9 mouse cellular contexts compared by ENCODE assay signal in genomic region chr13:96131911-96132310, GRCm38 (mm10). TPM values are rescaled to one million over a fixed set of nuclear protein-coding genes. Genes with fewer than 3 reads are reported as not detected.
DNase-seq lines count a peak whose midpoint lies in the region; ATAC-seq and TF ChIP-seq lines count a peak whose summit lies in the region.
"Had no signal": no experiment of that assay in that cellular context is flagged by ENCODE, and none has a peak within 500 bp of the region (broad histone marks: within the 10 kb centered on the region; RNA-seq: fewer than 3 reads in every experiment).

No protein-coding gene starts in this region.

- H3K4me3 ChIP-seq in heart, embryonic 12.5 days = peak overlapping the region; percentile 53
- H3K4me3 ChIP-seq in limb, embryonic 14.5 days (replicated peaks; ENCODE audit: low read length) = peak overlapping the region; percentile 52
- H3K4me3 ChIP-seq in stomach, postnatal 0 days (ENCODE audit: low read depth, low read length) = peak overlapping the region; percentile 41

- no peaks in the 10 kb centered on the region for H3K36me3 ChIP-seq in heart, embryonic 12.5 days
- no peaks in the 10 kb centered on the region for H3K36me3 ChIP-seq in limb, embryonic 14.5 days (ENCODE audit: control insufficient read depth, insufficient read depth, low read length)
- no peaks in the 10 kb centered on the region for H3K36me3 ChIP-seq in stomach, postnatal 0 days (ENCODE audit: control insufficient read depth, insufficient read depth, low read length)

- peaks cover 81% of the 10 kb centered on the region for H3K27me3 ChIP-seq in heart, embryonic 12.5 days (replicated peaks)
- H3K27me3 ChIP-seq in limb, embryonic 14.5 days (ENCODE audit: control insufficient read depth, insufficient read depth, low read length) = peaks cover 76% of the 10 kb centered on the region
- peaks cover 11% of the 10 kb centered on the region for H3K27me3 ChIP-seq in stomach, postnatal 0 days (ENCODE audit: control insufficient read depth, insufficient read depth, low read length)

- WGBS in heart, embryonic 12.5 days = under 1% methylated on average over 19 of the region's 19 CpGs
- WGBS in limb, embryonic 14.5 days = 0% methylated on average over 19 of the region's 19 CpGs
- WGBS in stomach, postnatal 0 days = 3% methylated on average over 19 of the region's 19 CpGs

- H3K9me3 ChIP-seq in heart, embryonic 12.5 days (replicated peaks) = no peaks in the 10 kb centered on the region
- no peaks in the 10 kb centered on the region for H3K9me3 ChIP-seq in limb, embryonic 14.5 days (ENCODE audit: control insufficient read depth, low read length)
- H3K9me3 ChIP-seq in stomach, postnatal 0 days (ENCODE audit: control insufficient read depth, low read length) = no peaks in the 10 kb centered on the region

- no peak for TF ChIP-seq EP300 in stomach, postnatal 0 days (optimal IDR thresholded peaks at IDR 0.05)

- TF ChIP-seq POLR2A in limb, embryonic 14.5 days (IDR thresholded peaks at IDR 0.05; ENCODE audit: borderline replicate concordance, extremely low read depth, insufficient read depth, insufficient read length) = no peak

- no peak overlapping the region for H3K27ac ChIP-seq in heart, embryonic 12.5 days (ENCODE audit: poor library complexity, severe bottlenecking)
- H3K27ac ChIP-seq in limb, embryonic 14.5 days (replicated peaks; ENCODE audit: low read depth, low read length) = no peak overlapping the region
- no peak overlapping the region for H3K27ac ChIP-seq in stomach, postnatal 0 days (replicated peaks)

- peak overlapping the region; percentile 99 for H3K4me2 ChIP-seq in heart, embryonic 12.5 days
- peak overlapping the region; percentile 90 for H3K4me2 ChIP-seq in limb, embryonic 14.5 days (replicated peaks; ENCODE audit: low read depth, low read length, severe bottlenecking)
- peak overlapping the region; percentile 68 for H3K4me2 ChIP-seq in stomach, postnatal 0 days (replicated peaks; ENCODE audit: low read depth)

- peak overlapping the region; percentile 33 for H3K9ac ChIP-seq in heart, embryonic 12.5 days
- peak overlapping the region; percentile 43 for H3K9ac ChIP-seq in limb, embryonic 14.5 days (ENCODE audit: low read depth, low read length, severe bottlenecking)
- peak overlapping the region; percentile 24; the same call in 1 of the 2 replicates for H3K9ac ChIP-seq in stomach, postnatal 0 days (ENCODE audit: low read length)

- no peak for ATAC-seq in heart, embryonic 12.5 days (ENCODE audit: insufficient number of reproducible peaks, low FRiP score)
- no peak for ATAC-seq in limb, embryonic 14.5 days (ENCODE audit: low FRiP score, low read depth)
- no peak for ATAC-seq in stomach, postnatal 0 days (ENCODE audit: low FRiP score, low TSS enrichment)
- ATAC-seq in megakaryocyte-erythroid progenitor cell, adult 5-6 weeks (replicated peaks; ENCODE audit: low FRiP score, low TSS enrichment, poor library complexity, severe bottlenecking) = no peak

- no peak for TF ChIP-seq CTCF in stomach, postnatal 0 days (IDR thresholded peaks at IDR 0.05; ENCODE audit: low read depth)

- peaks cover 31% of the 10 kb centered on the region for H3K4me1 ChIP-seq in heart, embryonic 12.5 days (replicated peaks)
- H3K4me1 ChIP-seq in limb, embryonic 14.5 days (ENCODE audit: control insufficient read depth, insufficient read depth, low read length) = peaks cover 17% of the 10 kb centered on the region
- H3K4me1 ChIP-seq in stomach, postnatal 0 days (replicated peaks; ENCODE audit: control insufficient read depth, insufficient read depth) = no peaks in the 10 kb centered on the region; the same call in 1 of the 2 replicates

- no peak for DNase-seq in heart, adult 18-20 months
- DNase-seq in right cerebral cortex, postnatal 4 days = peak; percentile 5
- DNase-seq in right cerebral cortex, postnatal 25 days = no peak
- DNase-seq in limb, embryonic 14.5 days (ENCODE audit: low spot score) = no peak
- no peak for DNase-seq in stomach, postnatal 0 days (ENCODE audit: low spot score)
- no peak for DNase-seq in adipocyte (ENCODE audit: low spot score)

RNA-seq across cellular contexts. Expression of gene Sv2c, which starts 0.5 kb away (rescaled TPM):
- polyA plus RNA-seq in heart, embryonic 12.5 days (2016; fragmentation: Nextera tagmentation; extraction: Ambion mirVana) = 0.64 and 1.3 TPM in 2 replicates
- total RNA-seq in heart, adult 18-20 months (2021) = under 1 TPM; 0.32 to 0.33 TPM
- polyA plus RNA-seq in limb, embryonic 14.5 days (2012; rRNA removed) = 1.3 TPM in 2 replicates
- 1.5 and 1.9 TPM in 2 replicates for polyA plus RNA-seq in limb, embryonic 14.5 days (2014; fragmentation: Nextera tagmentation; extraction: Ambion mirVana)
- polyA plus RNA-seq in stomach, postnatal 0 days (2015; fragmentation: Nextera tagmentation; extraction: Ambion mirVana) = 1.6 TPM in 2 replicates
- total RNA-seq in megakaryocyte-erythroid progenitor cell, adult 5-6 weeks (2014; fragmentation: Nextera tagmentation) = 1.3 TPM in 1 of 2 replicates, not detected in the other
- not detected in 2 replicates for total RNA-seq in megakaryocyte-erythroid progenitor cell, adult 5-6 weeks (2017)

RNA-seq across cellular contexts. Expression of gene Gm17190, which starts 50.1 kb away (rescaled TPM):
- not detected in 2 replicates for polyA plus RNA-seq in heart, embryonic 12.5 days (2016; fragmentation: Nextera tagmentation; extraction: Ambion mirVana)
- total RNA-seq in heart, adult 18-20 months (2021) = not detected
- not detected in 2 replicates for polyA plus RNA-seq in limb, embryonic 14.5 days (2012; rRNA removed)
- polyA plus RNA-seq in limb, embryonic 14.5 days (2014; fragmentation: Nextera tagmentation; extraction: Ambion mirVana) = not detected in 2 replicates
- not detected in 2 replicates for polyA plus RNA-seq in stomach, postnatal 0 days (2015; fragmentation: Nextera tagmentation; extraction: Ambion mirVana)
- not detected in 2 replicates for total RNA-seq in megakaryocyte-erythroid progenitor cell, adult 5-6 weeks (2014; fragmentation: Nextera tagmentation)
- total RNA-seq in megakaryocyte-erythroid progenitor cell, adult 5-6 weeks (2017) = not detected in 2 replicates
- total RNA-seq: layer of hippocampus, adult 18-20 months had no signal

RNA-seq across cellular contexts. Expression of gene Gm20075, which starts 50.7 kb away (rescaled TPM):
- 26.4 and 29.7 TPM in 2 replicates for polyA plus RNA-seq in heart, embryonic 12.5 days (2016; fragmentation: Nextera tagmentation; extraction: Ambion mirVana)
- 10 to 100 TPM; 12.3 to 15.4 TPM for total RNA-seq in heart, adult 18-20 months (2021)
- 1.4 and 1.8 TPM in 2 replicates for polyA plus RNA-seq in limb, embryonic 14.5 days (2012; rRNA removed)
- 24.9 and 26.2 TPM in 2 replicates for polyA plus RNA-seq in limb, embryonic 14.5 days (2014; fragmentation: Nextera tagmentation; extraction: Ambion mirVana)
- polyA plus RNA-seq in stomach, postnatal 0 days (2015; fragmentation: Nextera tagmentation; extraction: Ambion mirVana) = 13.7 and 14.1 TPM in 2 replicates
- total RNA-seq in megakaryocyte-erythroid progenitor cell, adult 5-6 weeks (2014; fragmentation: Nextera tagmentation) = 4.3 and 7.7 TPM in 2 replicates
- 10.7 and 19.0 TPM in 2 replicates for total RNA-seq in megakaryocyte-erythroid progenitor cell, adult 5-6 weeks (2017)
